ENCODE assay signal across 14 mouse cellular contexts in genomic region chr3:60813485-60813884, GRCm38 (mm10).
"Had no signal": no experiment of that assay in that cellular context is flagged by ENCODE, and none has a peak within 500 bp of the region (broad histone marks: within the 10 kb centered on the region; RNA-seq: fewer than 3 reads in every experiment).

No protein-coding gene starts in this region.

- H3K4me1 ChIP-seq: kidney, embryonic 15.5 days; midbrain, embryonic 15.5 days had no signal

- H3K27me3 ChIP-seq: kidney, embryonic 15.5 days; liver, embryonic 13.5 days; midbrain, embryonic 15.5 days had no signal

- H3K4me2 ChIP-seq: kidney, embryonic 15.5 days; liver, embryonic 13.5 days; midbrain, embryonic 15.5 days had no signal

- DNase-seq: kidney, adult 8-10 months; kidney, postnatal 10 days; kidney, postnatal 36 days; layer of hippocampus, postnatal 36 days; liver, embryonic 13.5 days; lung, adult 2 months; lung, postnatal 14 days; lung, postnatal 4 days; thymus, adult 18-20 months; thymus, postnatal 36 days had no signal

- H3K36me3 ChIP-seq: kidney, embryonic 15.5 days; liver, embryonic 13.5 days; midbrain, embryonic 15.5 days had no signal

- H3K4me3 ChIP-seq: kidney, embryonic 15.5 days; left cerebral cortex, adult 2 months; liver, embryonic 13.5 days; midbrain, embryonic 15.5 days; myocyte had no signal

- H3K9ac ChIP-seq: kidney, embryonic 15.5 days; liver, embryonic 13.5 days; midbrain, embryonic 15.5 days had no signal

- H3K9me3 ChIP-seq: kidney, embryonic 15.5 days; liver, embryonic 13.5 days; midbrain, embryonic 15.5 days had no signal

- ATAC-seq: midbrain, embryonic 15.5 days had no signal

- H3K27ac ChIP-seq: kidney, embryonic 15.5 days; left cerebral cortex, adult 2 months; liver, embryonic 13.5 days; midbrain, embryonic 15.5 days had no signal
